Mouse (Mus musculus) layer of hippocampus, adult 9-10 months (tissue): ENCODE results near the gene Rdh5.

Experiments used
- DNase-seq: peaks from one replicate; pipeline ENCODE4 v3.0.0; 2022; ENCODE audit warnings: low spot score

Gene Rdh5

GRCm38 (mm10) chr10:128904812-128905211, 17.9 kb downstream of the Rdh5 start:
- no peak for DNase-seq

- DNase-seq: no peak
Observed at GRCm38 (mm10) chr10:128902409-128902988, 20.2 kb downstream of the Rdh5 start.

- no peak for DNase-seq
Observed at GRCm38 (mm10) chr10:128901409-128901808, 21.3 kb downstream of the Rdh5 start.

GRCm38 (mm10) chr10:128900698-128901097, 22.0 kb downstream of the Rdh5 start, which contains the start of gene Cd63:
TSS of gene Cd63 (plus strand) at chr10:128900989.
- no peak for DNase-seq

GRCm38 (mm10) chr10:128899759-128900490, 22.8 kb downstream of the Rdh5 start:
- no peak for DNase-seq

GRCm38 (mm10) chr10:128897501-128897900, 25.2 kb downstream of the Rdh5 start:
- DNase-seq: no peak

- no peak for DNase-seq
Observed at GRCm38 (mm10) chr10:128896807-128897206, 25.9 kb downstream of the Rdh5 start.

GRCm38 (mm10) chr10:128895952-128896693, 26.6 kb downstream of the Rdh5 start:
- DNase-seq: no peak

GRCm38 (mm10) chr10:128895437-128895836, 27.3 kb downstream of the Rdh5 start:
- peak; percentile 93 for DNase-seq

GRCm38 (mm10) chr10:128892246-128892645, 30.4 kb downstream of the Rdh5 start:
- no peak for DNase-seq

- no peak for DNase-seq
Observed at GRCm38 (mm10) chr10:128891296-128892094, 31.2 kb downstream of the Rdh5 start, which contains the start of gene Gdf11. TSS of gene Gdf11 (minus strand) at chr10:128891718.

- DNase-seq: no peak
Observed at GRCm38 (mm10) chr10:128890383-128891295, 32.0 kb downstream of the Rdh5 start.

GRCm38 (mm10) chr10:128889846-128890245, 32.8 kb downstream of the Rdh5 start:
- no peak for DNase-seq

- DNase-seq: no peak
Observed at GRCm38 (mm10) chr10:128888941-128889827, 33.5 kb downstream of the Rdh5 start.

- DNase-seq: no peak
Observed at GRCm38 (mm10) chr10:128882067-128882466, 40.6 kb downstream of the Rdh5 start.

- DNase-seq: no peak
Observed at GRCm38 (mm10) chr10:128878811-128879210, 43.9 kb downstream of the Rdh5 start.

- DNase-seq: no peak
Observed at GRCm38 (mm10) chr10:128878291-128878690, 44.4 kb downstream of the Rdh5 start.

- DNase-seq: no peak
Observed at GRCm38 (mm10) chr10:128870341-128870740, 52.3 kb downstream of the Rdh5 start.

- no peak for DNase-seq
Observed at GRCm38 (mm10) chr10:128866518-128866917, 56.2 kb downstream of the Rdh5 start.

GRCm38 (mm10) chr10:128866042-128866441, 56.6 kb downstream of the Rdh5 start:
- no peak for DNase-seq
